Mouse (Mus musculus) lung, postnatal 0 days (tissue): ENCODE data around the gene Mbip.

Experiments used
- CTCF ChIP-seq: IDR thresholded peaks from 2 replicates; pipeline ENCODE4 v1.5.1; 2016; ENCODE audit warnings: antibody characterized with exemption, mild to moderate bottlenecking
- EP300 ChIP-seq: IDR thresholded peaks from 2 replicates; pipeline ENCODE4 v1.6.1; 2016; ENCODE audit warnings: antibody characterized with exemption, mild to moderate bottlenecking, control low read depth

DNA sequence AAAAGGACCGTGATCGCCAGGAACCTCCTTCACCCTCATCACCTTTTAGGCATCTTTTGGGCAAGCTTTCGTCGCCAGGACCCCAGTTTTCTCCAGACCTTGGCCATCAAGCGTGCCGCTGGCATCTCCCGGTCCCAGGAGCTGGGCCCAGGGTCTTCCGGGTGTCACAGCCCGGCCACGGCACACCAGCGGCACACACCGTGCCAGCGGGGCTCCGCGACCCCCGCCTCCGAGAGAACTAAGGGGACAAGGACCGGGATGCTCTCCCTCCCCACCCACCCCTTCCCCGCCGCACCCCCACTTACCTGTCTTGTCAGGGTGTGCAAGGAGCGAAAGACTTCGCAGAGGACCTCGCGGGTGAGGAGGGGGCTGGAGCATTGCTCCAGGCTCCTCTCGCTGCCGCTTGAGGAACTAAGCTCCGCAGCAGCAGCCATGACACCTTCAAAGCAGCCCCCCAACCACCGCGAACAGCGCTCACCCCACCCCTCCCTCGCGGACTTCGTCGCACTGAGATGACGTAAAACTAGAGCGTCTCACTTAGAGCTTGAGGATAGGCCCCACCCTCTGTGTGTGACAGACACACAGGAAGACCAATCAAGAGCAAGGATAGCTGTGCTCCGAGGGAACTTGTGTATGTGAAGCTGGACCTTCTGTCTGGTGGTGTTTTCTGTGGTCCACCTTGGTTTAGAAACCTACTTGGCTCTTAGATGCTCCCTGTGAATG lies at the start of gene Mbip:
- TF ChIP-seq CTCF, result no peak
- TF ChIP-seq EP300, result no peak
